9 mouse cellular contexts compared by ENCODE assay signal in the genomic region with DNA sequence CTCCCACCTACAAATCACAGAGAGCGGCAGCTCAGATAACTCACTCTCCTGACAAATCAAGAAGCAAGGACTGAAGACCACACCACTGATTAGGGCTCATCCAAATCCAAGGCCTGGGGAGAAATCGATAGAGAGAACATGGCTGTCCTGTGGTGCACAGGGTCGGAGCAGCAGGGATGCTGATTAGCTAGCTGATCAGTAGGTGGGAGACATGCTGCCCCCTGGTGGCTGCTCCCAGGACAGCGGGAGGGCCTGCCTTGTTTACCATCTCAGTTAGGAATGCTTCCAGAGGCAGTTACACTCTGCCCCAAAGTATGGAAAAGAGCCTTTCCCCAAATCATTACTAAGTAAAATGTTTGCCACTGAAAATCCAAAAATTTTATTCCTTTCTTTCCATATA.
DNase-seq lines count a peak whose midpoint lies in the region; ATAC-seq lines count a peak whose summit lies in the region.
"Had no signal": no experiment of that assay in that cellular context is flagged by ENCODE, and none has a peak within 500 bp of the region (broad histone marks: within the 10 kb centered on the region; RNA-seq: fewer than 3 reads in every experiment).

No protein-coding gene starts in this region.

- no peak for ATAC-seq in heart, embryonic 11.5 days (replicated peaks; ENCODE audit: insufficient number of reproducible peaks, low FRiP score, low TSS enrichment)
- peak; percentile 83 for ATAC-seq in frontal cortex, adult (ENCODE audit: low TSS enrichment)
- peak; percentile 58 for ATAC-seq in intestine, embryonic 16.5 days

- H3K4me2 ChIP-seq in heart, embryonic 11.5 days, result no peak overlapping the region
- H3K4me2 ChIP-seq in intestine, embryonic 16.5 days (ENCODE audit: low read depth, low read length), result no peak overlapping the region
- H3K4me2 ChIP-seq: stomach, embryonic 15.5 days had no signal

- peaks cover 6% of the 10 kb centered on the region; the same call in 1 of the 2 replicates for H3K4me1 ChIP-seq in heart, embryonic 11.5 days (ENCODE audit: control insufficient read depth, insufficient read depth, low read length)
- H3K4me1 ChIP-seq in intestine, embryonic 16.5 days (ENCODE audit: control insufficient read depth, insufficient read depth, low read length), result no peaks in the 10 kb centered on the region
- H3K4me1 ChIP-seq: stomach, embryonic 15.5 days had no signal

- no peaks in the 10 kb centered on the region for H3K27me3 ChIP-seq in heart, embryonic 11.5 days (ENCODE audit: control insufficient read depth, insufficient read depth, low read length)
- no peaks in the 10 kb centered on the region for H3K27me3 ChIP-seq in intestine, embryonic 16.5 days (replicated peaks; ENCODE audit: control insufficient read depth, insufficient read depth, low read length)
- H3K27me3 ChIP-seq: stomach, embryonic 15.5 days had no signal

- peak; percentile 51 to 88 for DNase-seq in heart, adult 18-20 months
- peak; percentile 73 for DNase-seq in cerebellum, adult 8-10 months
- peak; percentile 59 to 70 for DNase-seq in left cerebral cortex, postnatal 36 days (ENCODE audit: low spot score in 2 of 2)
- DNase-seq in natural killer cell, adult 2 months (ENCODE audit: low spot score in 2 of 2), result peak; percentile 3 to 38
- DNase-seq in telencephalon, adult 2 months (ENCODE audit: low read depth, low spot score), result peak; percentile 17

- no peaks in the 10 kb centered on the region for H3K36me3 ChIP-seq in heart, embryonic 11.5 days (ENCODE audit: control insufficient read depth, insufficient read depth, low read length)
- H3K36me3 ChIP-seq in intestine, embryonic 16.5 days (ENCODE audit: control insufficient read depth, insufficient read depth, low read length), result no peaks in the 10 kb centered on the region
- H3K36me3 ChIP-seq: stomach, embryonic 15.5 days had no signal

- WGBS in heart, embryonic 11.5 days (ENCODE audit: insufficient replicate concordance), result 24% methylated on average over 4 of the region's 4 CpGs
- WGBS in intestine, embryonic 16.5 days, result 23% methylated on average over 4 of the region's 4 CpGs

- H3K9ac ChIP-seq in heart, embryonic 11.5 days (ENCODE audit: low read depth, low read length), result no peak overlapping the region
- no peak overlapping the region for H3K9ac ChIP-seq in intestine, embryonic 16.5 days (ENCODE audit: low read depth, low read length)
- H3K9ac ChIP-seq: stomach, embryonic 15.5 days had no signal

- no peak overlapping the region for H3K4me3 ChIP-seq in heart, embryonic 11.5 days (ENCODE audit: low read depth, low read length)
- H3K4me3 ChIP-seq in intestine, embryonic 16.5 days (ENCODE audit: low read length), result no peak overlapping the region
- H3K4me3 ChIP-seq: stomach, embryonic 15.5 days had no signal

- intact Hi-C loops in left cerebral cortex, postnatal 36 days (cut with DNase I), result loop anchor here (5.0 kb wide), 2 partner anchors 265 to 610 kb away; no protein-coding TSS in a partner anchor

- no peak overlapping the region for H3K27ac ChIP-seq in heart, embryonic 11.5 days (ENCODE audit: low read depth, low read length)
- no peak overlapping the region for H3K27ac ChIP-seq in intestine, embryonic 16.5 days (ENCODE audit: low read length)
- H3K27ac ChIP-seq: stomach, embryonic 15.5 days had no signal

- H3K9me3 ChIP-seq in heart, embryonic 11.5 days (replicated peaks; ENCODE audit: control insufficient read depth, low read length), result no peaks in the 10 kb centered on the region
- no peaks in the 10 kb centered on the region for H3K9me3 ChIP-seq in intestine, embryonic 16.5 days (ENCODE audit: control insufficient read depth, low read length)
- H3K9me3 ChIP-seq: stomach, embryonic 15.5 days had no signal

Comparison
In these comparisons a context has a peak if more than half of its experiments do, and no peak if none do; other contexts are left out.
1. DNase-seq: peak in every context shown above with its lines; median percentile 73 in cerebellum, adult 8-10 months; 70 in heart, adult 18-20 months; 64 in left cerebral cortex, postnatal 36 days; 20 in natural killer cell, adult 2 months; 17 in telencephalon, adult 2 months.